Mouse (Mus musculus) testis, adult 2 months (tissue): ENCODE results near the gene Ugt1a2. TPM values are rescaled to one million over a fixed set of nuclear protein-coding genes. Genes with fewer than 3 reads are reported as not detected.

Experiments used
- H3K27ac ChIP-seq: fragments of 200-500 bp; 2 replicates; pipeline ENCODE4 v1.5.1; 2012; ENCODE audit warnings: low read depth, low read length; ENCODE audit not compliant: control insufficient read depth, insufficient read depth
- H3K27me3 ChIP-seq: fragments of 200-500 bp; 2 replicates; pipeline ENCODE4 v1.6.1; 2012; ENCODE audit warnings: mild to moderate bottlenecking, low read length, moderate library complexity; ENCODE audit not compliant: control insufficient read depth, insufficient read depth
- H3K36me3 ChIP-seq: fragments of 200-500 bp; 2 replicates; pipeline ENCODE4 v1.6.1; 2012; ENCODE audit warnings: mild to moderate bottlenecking, low read length; ENCODE audit not compliant: control insufficient read depth, insufficient read depth
- H3K4me1 ChIP-seq: fragments of 200-500 bp; 2 replicates; pipeline ENCODE4 v1.6.1; 2012; ENCODE audit warnings: low read length; ENCODE audit not compliant: control insufficient read depth, insufficient read depth
- H3K4me3 ChIP-seq: fragments of 200-500 bp; 2 replicates; pipeline ENCODE4 v1.5.1; 2012; ENCODE audit warnings: low read depth, mild to moderate bottlenecking, low read length, moderate library complexity, mixed read lengths; ENCODE audit not compliant: control insufficient read depth
- CTCF ChIP-seq: fragments of 200-500 bp; IDR thresholded peaks from 2 replicates; pipeline ENCODE4 v1.5.1; 2012; ENCODE audit warnings: low read depth, mild to moderate bottlenecking, inconsistent platforms, low read length, moderate library complexity; ENCODE audit not compliant: control insufficient read depth, insufficient read depth, insufficient replicate concordance
- POLR2A ChIP-seq: fragments of 200-500 bp; IDR thresholded peaks from 2 replicates; pipeline ENCODE4 v1.6.1; 2012; ENCODE audit warnings: low read depth, mild to moderate bottlenecking, inconsistent platforms, low read length, moderate library complexity; ENCODE audit not compliant: control insufficient read depth
- polyA plus RNA-seq: library from polyadenylated mRNA; depleted of rRNA; stranded (reverse); fragments of >200 nt; gene quantifications from 2 replicates; pipeline ENCODE4 v1.2.3, GENCODE M21; 2012

The Ugt1a2 gene
- polyA plus RNA-seq, 1 experiment = 0.06 TPM

DNA sequence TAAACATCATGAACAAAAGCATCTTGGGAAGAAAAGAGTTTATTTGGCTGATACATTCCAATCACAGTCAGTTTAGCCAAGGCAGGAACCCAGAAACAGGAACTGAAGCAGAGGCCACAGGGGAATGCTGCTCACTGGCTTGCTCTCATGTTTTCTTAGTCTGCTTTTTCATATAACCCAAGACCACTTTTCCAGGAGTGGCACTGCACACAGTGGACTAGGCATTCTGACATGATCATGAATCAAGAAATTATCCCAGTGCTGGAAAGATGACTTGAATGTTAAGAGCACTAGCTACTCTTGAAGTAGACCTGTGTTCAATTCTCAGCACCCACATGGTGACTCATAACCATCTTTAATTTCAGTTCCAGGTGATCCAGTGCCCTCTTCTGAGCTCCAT is 25.3 kb downstream of the Ugt1a2 start:
- Histone ChIP-seq H3K27ac (no peak overlapping the region), H3K36me3 (no peaks in the 10 kb centered on the region; the same call in 1 of the 2 replicates), H3K4me1 (peaks cover 2% of the 10 kb centered on the region; the same call in 1 of the 2 replicates), H3K4me3 (peak overlapping the region; percentile 37; the same call in 1 of the 2 replicates), H3K27me3 (no peaks in the 10 kb centered on the region)
- TF ChIP-seq CTCF (no peak), POLR2A (no peak)

DNA sequence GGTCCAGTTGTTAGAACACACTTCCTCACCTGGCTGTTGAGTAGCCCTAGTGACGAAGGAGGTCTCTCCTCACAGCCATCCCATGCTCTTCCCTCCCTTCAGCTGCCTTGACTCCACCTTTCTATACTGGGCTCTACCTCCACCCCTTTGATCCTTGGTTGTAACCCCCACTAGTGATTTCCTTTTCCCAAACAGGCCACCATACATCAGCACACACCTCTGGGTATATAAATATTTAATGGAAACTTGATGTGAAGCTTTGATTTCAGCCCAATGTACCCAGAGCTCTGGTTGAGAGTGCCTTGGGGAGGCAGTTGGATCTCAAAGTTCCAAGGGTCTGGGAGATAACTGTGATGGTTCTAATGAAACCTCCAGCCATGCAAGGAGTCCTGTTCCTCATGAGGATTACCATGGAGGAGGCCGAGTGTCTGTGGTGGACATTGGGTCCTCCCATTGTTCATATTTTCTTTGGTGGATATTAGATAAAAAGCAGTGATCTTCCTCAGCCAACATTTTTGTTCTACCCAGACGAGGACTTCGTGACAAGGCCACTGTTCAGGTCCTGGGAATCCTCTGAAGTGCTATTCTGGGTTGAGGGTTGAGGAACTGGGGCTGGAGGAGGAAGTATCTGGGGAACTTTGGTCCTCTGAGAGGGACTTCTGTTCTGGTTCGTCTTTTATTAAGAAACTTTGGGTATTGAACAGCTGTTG is 26.4 kb downstream of the Ugt1a2 start, which contains the start of gene Mroh2a:
Gene Mroh2a, plus strand, starts transcription at position 317 of the 710 bp plus-strand sequence.
- Histone ChIP-seq H3K27ac (peak within 1 kb of the TSS; percentile 90), H3K36me3 (no peaks in the 10 kb centered on the region; the same call in 1 of the 2 replicates), H3K4me3 (peak within 1 kb of the TSS; percentile 77), H3K27me3 (no peaks in the 10 kb centered on the region), H3K4me1 (peaks cover 2% of the 10 kb centered on the region; the same call in 1 of the 2 replicates)
- TF ChIP-seq CTCF = no peak
- TF ChIP-seq POLR2A = no peak

DNA sequence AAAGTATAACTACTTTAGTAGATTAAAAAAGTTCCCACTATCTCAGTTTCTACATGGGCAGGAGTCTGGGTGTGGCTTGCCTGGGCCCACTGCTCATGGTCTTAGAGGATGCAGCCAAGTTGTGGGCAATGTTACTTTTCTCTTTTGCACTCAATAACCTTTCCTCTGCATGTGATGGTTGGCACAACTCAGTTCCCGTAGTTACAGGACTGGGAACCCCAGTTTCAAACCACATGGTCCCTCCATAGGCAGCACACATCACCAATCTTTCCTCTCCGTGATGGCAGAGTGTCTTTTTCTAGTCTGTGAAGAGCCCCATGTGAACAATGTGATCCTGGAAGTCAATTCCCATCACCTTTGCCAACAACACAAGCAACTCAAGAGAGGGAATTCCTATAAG is 27.1 kb downstream of the Ugt1a2 start:
- TF ChIP-seq POLR2A = no peak
- TF ChIP-seq CTCF = no peak
- Histone ChIP-seq H3K36me3 (no peaks in the 10 kb centered on the region; the same call in 1 of the 2 replicates), H3K4me3 (peak overlapping the region; percentile 77), H3K4me1 (peaks cover 2% of the 10 kb centered on the region; the same call in 1 of the 2 replicates), H3K27ac (0 out of 2 replicates have a peak overlapping the region, but pooled peaks have one; percentile 0), H3K27me3 (no peaks in the 10 kb centered on the region)

DNA sequence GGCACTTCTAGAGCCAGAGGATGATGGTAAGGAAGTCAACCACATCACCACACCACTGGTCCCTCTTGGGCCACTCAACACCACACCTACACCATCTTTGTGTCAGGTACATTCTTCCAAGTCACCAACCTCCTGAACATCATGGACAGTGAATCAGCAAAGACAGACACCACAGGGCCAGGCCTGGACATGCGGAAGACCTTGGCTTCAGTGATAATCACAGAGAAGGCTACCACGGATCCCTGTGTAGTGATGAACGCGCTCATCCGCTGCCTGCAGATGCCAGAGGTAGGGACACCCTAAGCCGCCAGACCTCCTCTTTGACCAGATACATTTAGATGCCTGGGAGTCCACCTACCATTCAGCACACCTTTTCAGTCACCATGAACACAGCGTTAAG is 27.7 kb downstream of the Ugt1a2 start:
- Histone ChIP-seq H3K27me3 (no peaks in the 10 kb centered on the region), H3K36me3 (no peaks in the 10 kb centered on the region; the same call in 1 of the 2 replicates), H3K4me3 (peak overlapping the region; percentile 77), H3K4me1 (peaks cover 2% of the 10 kb centered on the region; the same call in 1 of the 2 replicates), H3K27ac (no peak overlapping the region)
- TF ChIP-seq CTCF (no peak), POLR2A (no peak)

DNA sequence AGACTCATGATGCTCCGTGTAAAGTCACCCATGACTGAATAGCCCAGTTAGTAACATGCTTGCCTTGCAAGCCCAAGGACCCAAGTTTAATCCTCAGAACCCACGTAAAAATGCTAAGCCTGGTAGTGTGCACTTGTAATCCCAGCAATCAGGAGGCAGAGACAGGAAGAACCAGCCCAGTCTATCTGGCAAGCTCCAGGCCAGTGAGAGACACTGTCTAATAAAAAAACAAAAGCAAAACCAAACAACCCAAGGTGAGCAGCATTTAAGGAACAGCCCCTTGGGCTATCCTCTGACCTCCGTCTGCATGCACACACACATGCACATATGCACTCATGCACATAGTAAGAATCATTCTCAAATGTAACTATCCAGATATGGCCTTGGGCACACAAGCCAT is 29.2 kb downstream of the Ugt1a2 start:
- Histone ChIP-seq H3K27ac (no peak overlapping the region), H3K27me3 (no peaks in the 10 kb centered on the region)
- TF ChIP-seq POLR2A (no peak), CTCF (no peak)

DNA sequence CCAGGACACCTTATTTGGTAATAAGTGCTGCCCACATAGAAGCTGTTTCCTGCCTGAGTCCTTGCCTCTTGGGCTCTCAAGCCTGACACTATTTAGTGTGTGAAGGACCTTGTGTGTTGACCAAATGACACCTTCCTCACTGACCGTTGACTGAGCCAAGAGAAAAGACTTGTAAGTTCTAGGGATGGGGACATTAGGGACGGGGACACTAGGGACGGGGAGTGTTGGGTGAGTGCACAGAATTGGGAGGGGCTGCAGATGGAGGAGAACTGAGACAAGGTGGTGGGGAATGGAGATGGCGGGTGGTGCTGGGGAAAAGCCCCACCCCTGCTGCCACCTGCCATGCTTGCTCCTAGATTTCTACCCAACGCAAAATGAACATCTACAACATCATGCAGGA is 29.6 kb downstream of the Ugt1a2 start:
- no peak overlapping the region for H3K4me3 ChIP-seq
- TF ChIP-seq CTCF (no peak), POLR2A (no peak)
- H3K27me3 ChIP-seq = no peaks in the 10 kb centered on the region
- H3K27ac ChIP-seq = no peak overlapping the region
- no peaks in the 10 kb centered on the region; the same call in 1 of the 2 replicates for H3K36me3 ChIP-seq
- H3K4me1 ChIP-seq = peaks cover 2% of the 10 kb centered on the region; the same call in 1 of the 2 replicates

More for the DNA sequence above, 29.2 kb downstream of the Ugt1a2 start:
- Histone ChIP-seq H3K36me3 (no peaks in the 10 kb centered on the region; the same call in 1 of the 2 replicates), H3K4me1 (peaks cover 2% of the 10 kb centered on the region; the same call in 1 of the 2 replicates), H3K4me3 (no peak overlapping the region)

DNA sequence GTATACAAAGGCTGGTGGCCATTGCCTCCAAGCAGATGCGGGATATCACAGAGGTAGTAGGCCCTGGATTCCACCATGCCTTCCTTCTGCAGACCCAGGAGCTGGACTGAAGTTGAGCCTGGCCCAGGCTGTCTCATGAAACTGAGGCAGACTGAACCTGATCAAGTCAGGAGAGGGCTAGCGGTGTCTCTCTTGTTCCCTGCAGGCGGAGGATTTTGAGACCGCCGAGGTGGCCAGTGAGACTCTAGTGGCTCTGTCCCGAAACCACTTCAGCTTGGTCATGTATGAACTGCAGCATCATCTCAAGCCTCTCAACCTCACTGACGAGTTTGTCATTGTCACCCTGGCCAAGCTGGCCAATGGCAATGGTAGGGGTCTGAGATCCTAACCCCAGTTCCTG is 30.0 kb downstream of the Ugt1a2 start:
- peaks cover 2% of the 10 kb centered on the region; the same call in 1 of the 2 replicates for H3K4me1 ChIP-seq
- H3K4me3 ChIP-seq = no peak overlapping the region
- TF ChIP-seq POLR2A (no peak), CTCF (no peak)
- no peaks in the 10 kb centered on the region for H3K27me3 ChIP-seq
- H3K36me3 ChIP-seq = no peaks in the 10 kb centered on the region; the same call in 1 of the 2 replicates
- H3K27ac ChIP-seq = no peak overlapping the region
